Mouse (Mus musculus) MEL (cell line): ENCODE results near the gene Syce3. TPM values are rescaled to one million over a fixed set of nuclear protein-coding genes. Genes with fewer than 3 reads are reported as not detected.

Experiments used
- DNase-seq: peaks from one replicate; pipeline ENCODE4 v3.0.0; 2011; ENCODE audit warnings: low read depth, low spot score
- H3K27ac ChIP-seq: 2 replicates; pipeline ENCODE4 v1.5.1; 2012; ENCODE audit warnings: low read depth, mild to moderate bottlenecking, control low read depth, low read length, moderate library complexity; ENCODE audit not compliant: control insufficient read depth
- H3K27me3 ChIP-seq, 2 experiments: fragments of 150-350 bp in 1 of 2; sonication (generic) in 1 of 2; 2 replicates each; pipeline ENCODE4 v1.6.1; 2012; ENCODE audit warnings: low read length in 2 of 2, mild to moderate bottlenecking in 2 of 2, improper control_type of control experiment in 1 of 2, moderate library complexity in 1 of 2; ENCODE audit not compliant: insufficient read depth in 2 of 2, control insufficient read depth in 1 of 2
- H3K36me3 ChIP-seq, 2 experiments: 2 replicates each; pipeline ENCODE4 v1.6.1; 2012 to 2014; ENCODE audit warnings: low read length in 2 of 2, improper control_type of control experiment in 1 of 2, inconsistent platforms in 1 of 2, mild to moderate bottlenecking in 1 of 2; ENCODE audit not compliant: insufficient read depth in 2 of 2, control insufficient read depth in 1 of 2
- H3K4me1 ChIP-seq, 2 experiments: fragments of 150-350 bp in 1 of 2; sonication (generic) in 1 of 2; 2 replicates each; pipeline ENCODE4 v1.6.1; 2012; ENCODE audit warnings: low read length in 2 of 2, improper control_type of control experiment in 1 of 2, mild to moderate bottlenecking in 1 of 2; ENCODE audit not compliant: insufficient read depth in 2 of 2, control insufficient read depth in 1 of 2
- H3K4me3 ChIP-seq, 2 experiments: fragments of 150-350 bp in 1 of 2; sonication (generic) in 1 of 2; 2 replicates each; pipeline ENCODE4 v1.5.1; 2012; ENCODE audit warnings: low read depth in 2 of 2, low read length in 2 of 2, mild to moderate bottlenecking in 2 of 2, moderate library complexity in 2 of 2, control low read depth in 1 of 2, improper control_type of control experiment in 1 of 2; ENCODE audit not compliant: control insufficient read depth in 1 of 2, insufficient read depth in 1 of 2
- H3K79me2 ChIP-seq: 2 replicates; pipeline ENCODE4 v1.6.1; 2012; ENCODE audit warnings: mild to moderate bottlenecking, low read length, moderate library complexity; ENCODE audit not compliant: control insufficient read depth, poor library complexity, insufficient read depth
- H3K9ac ChIP-seq: 2 replicates; pipeline ENCODE4 v1.6.1; 2012; ENCODE audit warnings: low read depth, mild to moderate bottlenecking, control low read depth, low read length, moderate library complexity; ENCODE audit not compliant: control insufficient read depth, poor library complexity, severe bottlenecking
- H3K9me3 ChIP-seq: fragments of 150-350 bp; sonication (generic); replicated peaks from 2 replicates; pipeline ENCODE4 v1.6.1; 2012; ENCODE audit warnings: mild to moderate bottlenecking, low read length, improper control_type of control experiment, moderate library complexity; ENCODE audit not compliant: insufficient read depth
- CHD1 ChIP-seq: IDR thresholded peaks from 2 replicates; pipeline ENCODE4 v1.6.1; 2012; ENCODE audit warnings: low read depth, mild to moderate bottlenecking, inconsistent platforms, low read length, improper control_type of control experiment
- CTCF ChIP-seq, 3 experiments: IDR thresholded peaks in 2 of 3; conservative IDR thresholded peaks in 1 of 3; 2 replicates each; pipeline ENCODE4 v1.5.1; 2011 to 2012; ENCODE audit warnings: low read length in 3 of 3, low read depth in 2 of 3, mild to moderate bottlenecking in 2 of 3, improper control_type of control experiment in 1 of 3, inconsistent platforms in 1 of 3, mixed read lengths in 1 of 3, moderate library complexity in 1 of 3; ENCODE audit not compliant: control insufficient read depth in 1 of 3, insufficient read depth in 1 of 3, poor library complexity in 1 of 3, severe bottlenecking in 1 of 3
- EP300 ChIP-seq, 2 experiments: IDR thresholded peaks; 2 replicates each; pipeline ENCODE4 v1.6.1; 2011; ENCODE audit warnings: improper control_type of control experiment in 2 of 2, low read length in 2 of 2, low read depth in 1 of 2, mild to moderate bottlenecking in 1 of 2
- ETS1 ChIP-seq: IDR thresholded peaks from 2 replicates; pipeline ENCODE4 v1.6.1; 2012; ENCODE audit warnings: low read depth, mild to moderate bottlenecking, inconsistent platforms, low read length, improper control_type of control experiment, moderate library complexity
- GATA1 ChIP-seq: IDR thresholded peaks from 2 replicates; pipeline ENCODE4 v1.6.1; 2011; ENCODE audit warnings: low read depth, low read length, improper control_type of control experiment
- HCFC1 ChIP-seq: IDR thresholded peaks from 2 replicates; pipeline ENCODE4 v1.6.1; 2012; ENCODE audit warnings: low read depth, mild to moderate bottlenecking, inconsistent platforms, low read length, improper control_type of control experiment, moderate library complexity
- JUND ChIP-seq: IDR thresholded peaks from 2 replicates; pipeline ENCODE4 v1.6.1; 2011; ENCODE audit warnings: low read depth, mild to moderate bottlenecking, improper control_type of control experiment, low read length
- KAT2A ChIP-seq: conservative IDR thresholded peaks from 2 replicates; pipeline ENCODE4 v1.6.1; 2012; ENCODE audit warnings: low read depth, low read length, improper control_type of control experiment, inconsistent platforms
- MAFK ChIP-seq: IDR thresholded peaks from 2 replicates; pipeline ENCODE4 v1.6.1; 2011; ENCODE audit warnings: low read depth, mild to moderate bottlenecking, low read length, improper control_type of control experiment, borderline replicate concordance
- MAX ChIP-seq: IDR thresholded peaks from 2 replicates; pipeline ENCODE4 v1.6.1; 2011; ENCODE audit warnings: low read length, improper control_type of control experiment
- MEF2A ChIP-seq: IDR thresholded peaks from 2 replicates; pipeline ENCODE4 v1.6.1; 2014; ENCODE audit warnings: low read depth, mild to moderate bottlenecking, inconsistent platforms, low read length, improper control_type of control experiment; ENCODE audit not compliant: poor library complexity, insufficient replicate concordance, severe bottlenecking; ENCODE audit errors: extremely low read depth
- MYC ChIP-seq: IDR thresholded peaks from 2 replicates; pipeline ENCODE4 v1.6.1; 2011; ENCODE audit warnings: low read depth, mild to moderate bottlenecking, low read length, improper control_type of control experiment, moderate library complexity
- NRF1 ChIP-seq: IDR thresholded peaks from 2 replicates; pipeline ENCODE4 v1.6.1; 2014; ENCODE audit warnings: low read depth, mild to moderate bottlenecking, inconsistent platforms, low read length, improper control_type of control experiment, moderate library complexity; ENCODE audit not compliant: poor library complexity, insufficient read depth, severe bottlenecking
- POLR2A ChIP-seq, 2 experiments: IDR thresholded peaks; 2 replicates each; pipeline ENCODE4 v1.6.1; 2011 to 2012; ENCODE audit warnings: low read length in 2 of 2, mild to moderate bottlenecking in 2 of 2, control low read depth in 1 of 2, improper control_type of control experiment in 1 of 2, low read depth in 1 of 2, moderate library complexity in 1 of 2; ENCODE audit not compliant: control insufficient read depth in 1 of 2, insufficient read depth in 1 of 2, poor library complexity in 1 of 2
- RAD21 ChIP-seq: IDR thresholded peaks from 2 replicates; pipeline ENCODE4 v1.6.1; 2011; ENCODE audit warnings: mild to moderate bottlenecking, low read depth, low read length, improper control_type of control experiment
- SIN3A ChIP-seq: IDR thresholded peaks from 2 replicates; pipeline ENCODE4 v1.6.1; 2012; ENCODE audit warnings: low read length, improper control_type of control experiment, inconsistent platforms
- SMC3 ChIP-seq: IDR thresholded peaks from 2 replicates; pipeline ENCODE4 v1.6.1; 2011; ENCODE audit warnings: low read depth, low read length, improper control_type of control experiment
- TAL1 ChIP-seq: IDR thresholded peaks from 2 replicates; pipeline ENCODE4 v1.6.1; 2012; ENCODE audit warnings: mild to moderate bottlenecking, inconsistent platforms, low read length, moderate library complexity, mixed read lengths
- TBP ChIP-seq: IDR thresholded peaks from 2 replicates; pipeline ENCODE4 v1.8.0; 2011; ENCODE audit warnings: low read depth, low read length, improper control_type of control experiment
- UBTF ChIP-seq: IDR thresholded peaks from 2 replicates; pipeline ENCODE4 v1.6.1; 2012; ENCODE audit warnings: low read depth, mild to moderate bottlenecking, inconsistent platforms, low read length, improper control_type of control experiment, moderate library complexity, borderline replicate concordance; ENCODE audit not compliant: insufficient read depth
- USF1 ChIP-seq: IDR thresholded peaks from 2 replicates; pipeline ENCODE4 v1.6.1; 2014; ENCODE audit warnings: low read depth, mild to moderate bottlenecking, inconsistent platforms, low read length, improper control_type of control experiment, moderate library complexity
- USF2 ChIP-seq, 2 experiments: IDR thresholded peaks; 2 replicates each; pipeline ENCODE4 v1.6.1; 2011 to 2012; ENCODE audit warnings: improper control_type of control experiment in 2 of 2, low read length in 2 of 2, borderline replicate concordance in 1 of 2, inconsistent platforms in 1 of 2, low read depth in 1 of 2, mild to moderate bottlenecking in 1 of 2; ENCODE audit not compliant: insufficient read depth in 1 of 2
- ZC3H11A ChIP-seq: IDR thresholded peaks from 2 replicates; pipeline ENCODE4 v1.6.1; 2012; ENCODE audit warnings: low read depth, mild to moderate bottlenecking, inconsistent platforms, low read length, improper control_type of control experiment
- polyA plus RNA-seq, 2 experiments: library from polyadenylated mRNA; stranded (reverse) in 1 of 2; unstranded in 1 of 2; fragments of >175 nt in 1 of 2; fragments of >200 nt in 1 of 2; gene quantifications; 2 replicates each; pipeline versions ENCODE4 v1.2.1 to v1.2.4; 2012; ENCODE audit warnings: low replicate concordance in 2 of 2, low read depth in 1 of 2; ENCODE audit not compliant: insufficient read length in 2 of 2, insufficient read depth in 1 of 2, missing spikeins in 1 of 2
- total RNA-seq: library from RNA; depleted of rRNA; stranded (reverse); fragments of 300-350 nt; gene quantifications from 2 replicates; pipeline ENCODE4 v1.2.3, GENCODE M21; 2012

Gene Syce3
- total and polyA plus RNA-seq, 3 experiments, result 1.4 to 1.5 TPM; not detected in 1

DNA sequence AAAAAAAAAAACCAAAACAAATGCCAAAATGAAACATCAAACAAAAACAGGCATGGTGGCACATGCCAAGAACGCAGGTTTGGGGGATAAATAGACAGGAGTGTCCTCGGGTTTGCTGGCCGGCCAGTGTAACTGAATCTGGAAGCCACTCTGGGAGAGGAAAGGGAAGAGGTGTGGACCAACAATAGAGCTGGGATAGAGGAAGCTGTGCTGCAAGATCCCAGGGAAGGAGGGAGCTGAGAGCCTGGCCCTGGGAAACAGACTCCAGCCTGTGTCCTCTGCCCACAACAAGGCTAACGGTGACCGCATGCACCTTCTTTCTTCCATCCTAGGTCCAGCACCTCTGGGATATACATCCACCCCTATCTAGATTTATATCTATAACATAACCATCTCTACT lies 59.9 kb downstream of the Syce3 start:
- H3K9me3 ChIP-seq, result no peaks in the 10 kb centered on the region
- H3K27me3 ChIP-seq, result no peaks in the 10 kb centered on the region
- H3K36me3 ChIP-seq, result no peaks in the 10 kb centered on the region
- no peak overlapping the region for H3K4me3 ChIP-seq
- no peak for DNase-seq
- peaks cover 0 to 4% of the 10 kb centered on the region in 2 experiments; a peak in 1 of 4 replicates for H3K4me1 ChIP-seq
- TF ChIP-seq KAT2A, result no peak
- no peak for TF ChIP-seq SIN3A
- no peak overlapping the region for H3K9ac ChIP-seq
- H3K27ac ChIP-seq, result no peak overlapping the region
- peaks cover 11% of the 10 kb centered on the region for H3K79me2 ChIP-seq

GRCm38 (mm10) chr15:89343325-89343724 lies 67.0 kb downstream of the Syce3 start:
- no peak overlapping the region for H3K27ac ChIP-seq
- H3K4me1 ChIP-seq, result peaks cover 5% of the 10 kb centered on the region in 2 experiments
- H3K79me2 ChIP-seq, result no peaks in the 10 kb centered on the region
- H3K4me3 ChIP-seq, result no peak overlapping the region
- H3K27me3 ChIP-seq, result no peaks in the 10 kb centered on the region
- H3K9me3 ChIP-seq, result no peaks in the 10 kb centered on the region
- H3K36me3 ChIP-seq, result no peaks in the 10 kb centered on the region
- H3K9ac ChIP-seq, result no peak overlapping the region
- no peak for DNase-seq
- TF ChIP-seq EP300 (IDR thresholded peaks at IDR 0.05; ENCODE audit: low read depth in 1 of 2, low read length in 2 of 2), result no peak
- TF ChIP-seq CTCF (IDR thresholded peaks at IDR 0.05 in 2 of 3, conservative IDR thresholded peaks at IDR 0.05 in 1 of 3; ENCODE audit: control insufficient read depth in 1 of 3, insufficient read depth in 1 of 3, low read depth in 2 of 3, low read length in 3 of 3, poor library complexity in 1 of 3, severe bottlenecking in 1 of 3), result peak in 2 of 3 experiments; percentile 23 to 51; a peak in 4 of 6 replicates
- no peak for TF ChIP-seq MEF2A
- TF ChIP-seq MAX, result no peak
- TF ChIP-seq HCFC1, result no peak
- TF ChIP-seq RAD21, result peak; percentile 36
- TF ChIP-seq ZC3H11A, result 0 out of 2 replicates have a peak, but pooled peaks have one; percentile 25
- no peak for TF ChIP-seq KAT2A
- TF ChIP-seq SMC3, result peak; percentile 31

DNA sequence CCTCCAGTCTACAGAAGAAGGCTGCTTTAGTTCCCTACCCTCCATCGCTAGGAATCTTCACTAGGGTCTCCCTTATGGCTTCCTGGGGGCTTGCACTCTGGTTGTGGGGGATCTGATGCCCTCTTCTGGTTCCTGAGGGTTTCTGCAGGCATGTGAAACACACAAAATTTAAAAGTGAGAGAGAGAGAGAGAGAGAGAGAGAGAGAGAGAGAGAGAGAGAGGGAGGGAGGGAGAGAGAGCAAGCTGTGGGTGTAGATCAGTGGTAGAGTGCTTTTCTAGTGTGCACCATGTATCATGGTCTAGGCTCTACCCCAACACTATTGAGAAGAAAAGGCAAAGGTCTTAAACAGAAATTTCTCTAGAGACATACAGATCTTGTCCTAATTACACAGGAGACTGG lies 68.6 kb downstream of the Syce3 start:
- Histone ChIP-seq H3K27ac (no peak overlapping the region), H3K9me3 (no peaks in the 10 kb centered on the region), H3K36me3 (no peaks in the 10 kb centered on the region), H3K4me3 (no peak overlapping the region), H3K4me1 (peaks cover 5% of the 10 kb centered on the region in 2 experiments), H3K27me3 (no peaks in the 10 kb centered on the region), H3K9ac (no peak overlapping the region), H3K79me2 (no peaks in the 10 kb centered on the region)
- DNase-seq, result no peak
- TF ChIP-seq CTCF (IDR thresholded peaks at IDR 0.05 in 2 of 3, conservative IDR thresholded peaks at IDR 0.05 in 1 of 3; ENCODE audit: control insufficient read depth in 1 of 3, insufficient read depth in 1 of 3, low read depth in 2 of 3, low read length in 3 of 3, poor library complexity in 1 of 3, severe bottlenecking in 1 of 3) (peak; percentile 30 to 43 (median 39); a peak in 4 of 6 replicates), CHD1 (no peak), USF2 (IDR thresholded peaks at IDR 0.05; ENCODE audit: borderline replicate concordance in 1 of 2, insufficient read depth in 1 of 2, low read depth in 1 of 2, low read length in 2 of 2) (no peak), HCFC1 (no peak), MYC (no peak), KAT2A (no peak), USF1 (no peak), UBTF (no peak), MEF2A (no peak), TAL1 (no peak), SMC3 (peak; percentile 33), POLR2A (IDR thresholded peaks at IDR 0.05; ENCODE audit: control insufficient read depth in 1 of 2, insufficient read depth in 1 of 2, low read depth in 1 of 2, low read length in 2 of 2, poor library complexity in 1 of 2) (no peak), RAD21 (peak; percentile 11), MAX (no peak), ZC3H11A (0 out of 2 replicates have a peak, but pooled peaks have one; percentile 10), TBP (no peak), JUND (peak; percentile 97), MAFK (no peak), NRF1 (no peak), GATA1 (no peak), ETS1 (no peak)
